In the genomic region with DNA sequence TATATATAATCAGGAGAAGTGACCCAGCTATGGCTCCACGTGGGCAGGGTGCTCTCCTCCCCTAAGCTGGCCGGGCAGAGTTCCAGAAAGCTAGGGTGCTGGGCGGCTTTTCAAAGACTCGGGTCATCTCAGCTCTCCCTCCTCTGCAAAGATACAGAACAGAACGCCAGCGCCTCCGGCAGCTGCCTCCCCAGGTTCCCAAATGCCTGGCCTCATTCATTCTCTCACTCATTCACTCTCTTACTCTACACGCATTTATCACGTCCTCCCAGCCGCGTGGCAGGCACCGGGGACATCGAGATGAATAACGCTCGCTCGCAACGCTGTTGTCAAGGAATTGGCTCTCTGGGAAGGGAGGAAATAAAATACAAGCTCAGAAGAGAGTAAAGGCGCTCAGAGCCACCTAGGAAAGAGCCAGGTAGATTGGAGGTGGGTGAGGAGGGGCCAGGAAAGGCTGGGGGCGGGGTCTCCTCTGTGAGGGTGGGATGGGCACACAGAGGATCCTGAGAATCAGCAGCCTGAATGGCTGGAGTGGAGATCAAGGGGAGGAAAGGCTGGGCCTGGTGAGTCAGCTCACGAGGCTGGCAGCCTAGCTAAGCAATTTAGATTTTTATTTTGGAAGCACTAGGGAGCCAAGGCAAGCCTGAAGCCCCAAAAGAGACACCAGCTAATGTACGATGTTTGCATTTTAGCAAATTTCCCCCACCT, we compare ENCODE assay signal across 12 mouse cellular contexts. TPM values are rescaled to one million over a fixed set of nuclear protein-coding genes. Genes with fewer than 3 reads are reported as not detected.
A peak's percentile ranks its signal among the peaks of the same experiment; 100 is the strongest.
DNase-seq lines count a peak whose midpoint lies in the region; ATAC-seq lines count a peak whose summit lies in the region.
"Had no signal": no experiment of that assay in that cellular context is flagged by ENCODE, and none has a peak within 500 bp of the region (broad histone marks: within the 10 kb centered on the region; RNA-seq: fewer than 3 reads in every experiment).

No protein-coding gene starts in this region.

- H3K4me1 ChIP-seq in heart, embryonic 11.5 days (ENCODE audit: control insufficient read depth, insufficient read depth, low read length) = no peaks in the 10 kb centered on the region
- peaks cover 18% of the 10 kb centered on the region for H3K4me1 ChIP-seq in hindbrain, embryonic 14.5 days (replicated peaks; ENCODE audit: control insufficient read depth, insufficient read depth, low read length)
- no peaks in the 10 kb centered on the region for H3K4me1 ChIP-seq in heart, embryonic 12.5 days (replicated peaks)

- peak; percentile 14 to 28 for DNase-seq in heart, adult 18-20 months
- peak; percentile 14 for DNase-seq in ES-CJ7 (ENCODE audit: low read depth, low spot score)
- DNase-seq in ZHBTc4 (ENCODE audit: low read depth, low spot score) = peak; percentile 21
- peak; percentile 63 for DNase-seq in hindbrain, embryonic 14.5 days (ENCODE audit: low spot score)
- DNase-seq in lung, postnatal 36 days = no peak
- DNase-seq in embryo, embryonic 10.5 days (ENCODE audit: low spot score) = no peak
- DNase-seq: heart, adult 11 months had no signal

- no peaks in the 10 kb centered on the region for H3K9me3 ChIP-seq in heart, embryonic 11.5 days (replicated peaks; ENCODE audit: control insufficient read depth, low read length)
- H3K9me3 ChIP-seq in hindbrain, embryonic 14.5 days (ENCODE audit: control insufficient read depth, low read length) = no peaks in the 10 kb centered on the region
- H3K9me3 ChIP-seq in heart, embryonic 12.5 days (replicated peaks) = no peaks in the 10 kb centered on the region
- H3K9me3 ChIP-seq: G1E; limb, embryonic 15.5 days had no signal

- no peak overlapping the region for H3K4me3 ChIP-seq in heart, embryonic 11.5 days (ENCODE audit: low read depth, low read length)
- H3K4me3 ChIP-seq in hindbrain, embryonic 14.5 days (replicated peaks; ENCODE audit: low read length) = peak overlapping the region; percentile 2; the same call in 1 of the 2 replicates
- no peak overlapping the region for H3K4me3 ChIP-seq in heart, embryonic 12.5 days
- H3K4me3 ChIP-seq: limb, embryonic 15.5 days had no signal

- peaks cover 16% of the 10 kb centered on the region for H3K27me3 ChIP-seq in heart, embryonic 11.5 days (ENCODE audit: control insufficient read depth, insufficient read depth, low read length)
- no peaks in the 10 kb centered on the region for H3K27me3 ChIP-seq in hindbrain, embryonic 14.5 days (ENCODE audit: control insufficient read depth, insufficient read depth, low read length)
- H3K27me3 ChIP-seq in heart, embryonic 12.5 days (replicated peaks) = peaks cover 48% of the 10 kb centered on the region

- no peak overlapping the region for H3K9ac ChIP-seq in heart, embryonic 11.5 days (ENCODE audit: low read depth, low read length)
- H3K9ac ChIP-seq in hindbrain, embryonic 14.5 days = peak overlapping the region; percentile 5; the same call in 1 of the 2 replicates
- H3K9ac ChIP-seq in heart, embryonic 12.5 days = no peak overlapping the region
- H3K9ac ChIP-seq: limb, embryonic 15.5 days had no signal

- no peak overlapping the region for H3K4me2 ChIP-seq in heart, embryonic 11.5 days
- H3K4me2 ChIP-seq in hindbrain, embryonic 14.5 days (replicated peaks) = peak overlapping the region; percentile 26
- H3K4me2 ChIP-seq in heart, embryonic 12.5 days = no peak overlapping the region
- H3K4me2 ChIP-seq: limb, embryonic 15.5 days had no signal

- no peak for ATAC-seq in heart, embryonic 11.5 days (replicated peaks; ENCODE audit: insufficient number of reproducible peaks, low FRiP score, low TSS enrichment)
- peak; percentile 65 for ATAC-seq in hindbrain, embryonic 14.5 days (ENCODE audit: low FRiP score)
- no peak for ATAC-seq in heart, embryonic 12.5 days (ENCODE audit: insufficient number of reproducible peaks, low FRiP score)

- H3K36me3 ChIP-seq in heart, embryonic 11.5 days (ENCODE audit: control insufficient read depth, insufficient read depth, low read length) = no peaks in the 10 kb centered on the region
- no peaks in the 10 kb centered on the region for H3K36me3 ChIP-seq in hindbrain, embryonic 14.5 days (replicated peaks; ENCODE audit: control insufficient read depth, insufficient read depth)
- H3K36me3 ChIP-seq in heart, embryonic 12.5 days = no peaks in the 10 kb centered on the region
- H3K36me3 ChIP-seq: G1E; limb, embryonic 15.5 days had no signal

- no peak overlapping the region for H3K27ac ChIP-seq in heart, embryonic 11.5 days (ENCODE audit: low read depth, low read length)
- peak overlapping the region; percentile 71 for H3K27ac ChIP-seq in hindbrain, embryonic 14.5 days
- H3K27ac ChIP-seq in heart, embryonic 12.5 days (ENCODE audit: poor library complexity, severe bottlenecking) = no peak overlapping the region
- H3K27ac ChIP-seq: kidney, postnatal 0 days; limb, embryonic 15.5 days had no signal

- WGBS in heart, embryonic 11.5 days (ENCODE audit: insufficient replicate concordance) = 42% methylated on average over 21 of the region's 21 CpGs
- WGBS in hindbrain, embryonic 14.5 days = 14% methylated on average over 20 of the region's 21 CpGs
- WGBS in heart, embryonic 12.5 days = 40% methylated on average over 21 of the region's 21 CpGs

RNA-seq across cellular contexts. Expression of a gene that starts 18.7 kb away (rescaled TPM):
- under 1 TPM in 1 of 2 experiments, not detected in 1; 0.10 TPM for total RNA-seq in heart, adult 18-20 months (2021)
- polyA plus RNA-seq in heart, embryonic 11.5 days (2014; fragmentation: Nextera tagmentation; extraction: Ambion mirVana) = 0.84 and 0.99 TPM in 2 replicates
- polyA plus RNA-seq in hindbrain, embryonic 14.5 days (2014; fragmentation: Nextera tagmentation; extraction: Ambion mirVana) = 58.2 and 63.1 TPM in 2 replicates
- polyA plus RNA-seq in heart, embryonic 12.5 days (2016; fragmentation: Nextera tagmentation; extraction: Ambion mirVana) = 0.37 and 0.83 TPM in 2 replicates
- polyA plus RNA-seq: G1E had no signal

Comparison
In these comparisons a context has a peak if more than half of its experiments do, and no peak if none do; other contexts are left out.
1. DNase-seq: peak in heart, adult 18-20 months (2 of 2), ES-CJ7 (single experiment), ZHBTc4 (single experiment) and hindbrain, embryonic 14.5 days (single experiment); none in lung, postnatal 36 days (single experiment) and embryo, embryonic 10.5 days (single experiment).
2. RNA of a gene that starts 18.7 kb away (polyA plus RNA-seq): 58.2 to 63.1 TPM in hindbrain, embryonic 14.5 days; 0.84 to 0.99 TPM in heart, embryonic 11.5 days and 0.37 to 0.83 TPM in heart, embryonic 12.5 days; every median in the first group is over 10 times any median in the second.